Mouse (Mus musculus): ENCODE data around the gene Tbc1d22a. TPM values are rescaled to one million over a fixed set of nuclear protein-coding genes. Genes with fewer than 3 reads are reported as not detected.
"Not testable (repeated sequence)": the region's sequence is repeated elsewhere in the genome, so short reads cannot be mapped to it uniquely, and the experiment has no call there.

The Tbc1d22a gene
- polyA plus RNA-seq, 1 experiment: 39.8 TPM

DNA sequence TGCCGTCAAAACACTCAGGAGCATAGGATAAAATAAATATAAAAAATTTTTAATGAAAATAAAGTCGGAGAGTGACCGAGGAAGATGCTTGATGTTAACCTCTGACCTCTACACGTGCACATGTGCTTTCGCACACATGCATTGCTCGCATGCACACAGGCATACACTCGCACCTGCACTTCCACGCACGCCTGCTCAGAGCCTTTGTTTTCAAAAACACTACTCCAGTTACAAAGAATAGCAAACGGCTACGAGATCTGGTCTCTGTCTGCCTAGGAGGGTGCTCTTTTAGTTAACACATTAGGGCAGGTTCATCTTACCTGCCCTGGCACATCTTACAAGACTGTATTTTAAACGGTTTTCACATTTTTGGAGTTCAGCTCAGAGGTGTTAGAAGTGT is 42.9 kb upstream of the Tbc1d22a start:
- H3K4me3 ChIP-seq (ENCODE audit: insufficient read depth, low read length): no peak overlapping the region
- peaks cover 85% of the 10 kb centered on the region for H3K4me1 ChIP-seq (ENCODE audit: control insufficient read depth, insufficient read depth, low read length)
- no peak for TF ChIP-seq POLR2A (IDR thresholded peaks at IDR 0.05; ENCODE audit: borderline replicate concordance, low read depth, low read length)
- TF ChIP-seq CTCF (IDR thresholded peaks at IDR 0.05; ENCODE audit: low read depth, low read length): no peak
- peak overlapping the region; percentile 100 for H3K27ac ChIP-seq (ENCODE audit: insufficient read depth, low read depth, low read length)

DNA sequence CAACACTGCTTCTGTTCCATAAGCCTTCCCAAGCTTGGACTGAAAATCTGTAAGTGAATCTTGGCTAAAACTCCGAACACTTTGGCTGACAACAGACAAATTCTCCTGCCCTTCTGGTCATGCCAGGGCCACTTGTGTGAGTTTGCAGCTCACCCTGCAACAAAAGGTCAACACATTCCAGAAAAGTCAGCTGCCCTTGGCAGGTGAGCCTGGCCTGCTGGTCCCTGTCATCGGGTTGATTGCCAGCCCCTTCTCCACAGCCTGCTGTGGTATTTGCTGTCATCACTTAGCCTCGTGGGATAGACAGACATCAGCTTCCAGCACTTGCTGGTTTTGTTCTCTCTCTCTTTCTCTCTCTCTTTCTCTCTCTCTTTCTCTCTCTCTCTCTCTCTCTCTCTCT is 42.1 kb upstream of the Tbc1d22a start:
- TF ChIP-seq POLR2A (IDR thresholded peaks at IDR 0.05; ENCODE audit: borderline replicate concordance, low read depth, low read length): no peak
- no peak for TF ChIP-seq CTCF (IDR thresholded peaks at IDR 0.05; ENCODE audit: low read depth, low read length)
- Histone ChIP-seq H3K4me3 (ENCODE audit: insufficient read depth, low read length) (no peak overlapping the region), H3K27ac (ENCODE audit: insufficient read depth, low read depth, low read length) (peak overlapping the region; percentile 100), H3K4me1 (ENCODE audit: control insufficient read depth, insufficient read depth, low read length) (peaks cover 84% of the 10 kb centered on the region)

DNA sequence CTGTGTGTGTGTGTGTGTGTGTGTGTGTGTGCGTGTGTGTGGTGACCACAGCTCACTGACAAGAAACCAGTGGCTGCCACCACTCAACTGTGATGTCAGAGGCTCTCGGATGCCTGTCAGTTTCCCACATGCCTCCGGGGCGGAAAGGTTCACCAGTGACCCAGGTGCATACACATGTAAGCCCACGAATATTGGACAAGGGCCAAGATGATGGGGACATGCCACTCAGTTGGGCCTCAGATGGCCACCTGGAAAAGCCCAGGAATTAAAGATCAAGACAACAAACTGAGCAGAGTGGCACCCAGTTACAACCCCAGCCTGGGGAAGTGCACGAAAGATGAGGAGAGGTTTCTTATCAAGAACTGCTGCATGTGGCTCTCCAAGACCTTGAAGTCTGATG is 41.7 kb upstream of the Tbc1d22a start:
- H3K4me3 ChIP-seq (ENCODE audit: insufficient read depth, low read length): no peak overlapping the region
- H3K4me1 ChIP-seq (ENCODE audit: control insufficient read depth, insufficient read depth, low read length): peaks cover 80% of the 10 kb centered on the region
- TF ChIP-seq POLR2A (IDR thresholded peaks at IDR 0.05; ENCODE audit: borderline replicate concordance, low read depth, low read length) (no peak), CTCF (IDR thresholded peaks at IDR 0.05; ENCODE audit: low read depth, low read length) (no peak)
- peak overlapping the region; percentile 100; the same call in 1 of the 2 replicates for H3K27ac ChIP-seq (ENCODE audit: insufficient read depth, low read depth, low read length)

DNA sequence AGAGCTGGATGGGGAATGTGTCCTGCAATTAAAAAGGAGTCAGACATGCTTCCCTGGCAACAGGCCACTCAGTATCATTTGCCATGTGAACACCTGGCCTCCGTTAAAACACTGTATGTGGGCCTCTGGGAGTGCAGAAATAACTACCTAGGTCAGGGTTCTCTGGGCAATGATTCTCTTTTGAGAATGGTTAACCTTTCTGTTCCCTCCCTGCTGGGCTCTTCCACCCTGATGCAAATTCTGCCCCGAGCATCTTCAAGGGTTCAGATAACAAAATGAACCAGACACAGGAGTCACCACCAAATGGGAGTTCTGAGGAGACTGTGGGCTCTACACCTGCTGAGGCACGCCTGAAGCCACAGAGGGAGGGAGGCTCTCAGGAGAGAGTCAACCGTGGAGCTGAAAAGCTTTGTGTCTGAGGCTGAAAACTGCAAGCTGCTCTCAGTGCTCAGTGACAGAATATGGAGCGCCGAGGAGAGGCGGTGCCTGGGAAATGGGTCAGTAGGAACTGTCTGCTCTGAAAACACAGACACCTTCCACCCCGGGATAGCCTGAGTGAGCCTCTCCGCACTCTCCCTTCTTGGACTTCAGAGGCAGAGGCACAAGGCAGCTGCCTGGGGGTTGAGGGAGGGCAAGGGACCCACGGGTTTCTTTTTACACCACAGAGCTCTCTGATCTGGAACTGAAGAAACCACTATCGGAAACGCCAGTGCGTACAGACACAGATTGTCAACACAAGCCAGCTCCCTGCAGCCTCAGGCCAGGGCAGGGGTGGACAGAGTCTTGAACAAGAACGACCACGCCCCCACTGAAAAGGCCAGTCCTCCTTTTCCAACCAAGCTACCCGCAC is 40.9 kb upstream of the Tbc1d22a start:
- no peak for TF ChIP-seq CTCF (IDR thresholded peaks at IDR 0.05; ENCODE audit: low read depth, low read length)
- no peak for TF ChIP-seq POLR2A (IDR thresholded peaks at IDR 0.05; ENCODE audit: borderline replicate concordance, low read depth, low read length)
- Histone ChIP-seq H3K4me3 (ENCODE audit: insufficient read depth, low read length) (no peak overlapping the region), H3K4me1 (ENCODE audit: control insufficient read depth, insufficient read depth, low read length) (peaks cover 78% of the 10 kb centered on the region), H3K27ac (ENCODE audit: insufficient read depth, low read depth, low read length) (peak overlapping the region; percentile 100)

DNA sequence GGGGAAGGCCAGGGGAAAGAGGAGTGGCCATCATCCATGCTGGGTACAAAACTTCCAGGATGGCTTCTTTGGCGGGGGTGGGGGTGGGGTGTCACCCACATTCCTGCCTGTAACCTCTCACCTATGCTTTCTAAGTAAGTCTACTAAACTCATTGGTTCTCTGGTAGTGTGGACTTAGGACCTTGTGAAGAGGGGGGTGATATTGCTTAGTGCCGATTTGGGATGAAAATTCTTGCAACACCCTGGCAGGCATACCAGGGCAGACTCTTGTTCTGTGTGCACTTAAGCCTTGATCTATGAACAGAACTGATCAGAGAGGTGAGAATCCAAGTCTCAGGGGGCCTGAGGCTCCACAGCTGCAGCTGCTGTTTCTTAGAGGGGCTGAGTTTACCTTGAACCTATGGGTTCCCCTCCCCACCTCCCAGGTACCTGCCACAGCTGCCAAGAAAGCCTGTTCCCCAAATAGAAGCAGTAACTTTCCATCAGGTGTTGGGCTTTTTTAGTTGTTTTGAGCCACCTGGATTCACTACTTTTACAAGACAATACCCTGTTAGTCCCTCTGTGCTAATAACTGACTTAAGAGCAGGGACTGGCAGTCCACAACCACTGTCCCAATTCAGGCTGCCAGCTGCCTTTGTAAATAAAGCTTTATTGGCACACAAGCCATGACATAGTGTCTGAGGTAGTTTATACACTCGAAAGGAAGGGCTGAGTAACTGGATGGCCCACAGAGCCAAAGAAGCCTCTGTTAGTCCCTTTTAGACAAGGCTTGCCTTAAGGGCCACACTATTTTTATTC is 38.8 kb upstream of the Tbc1d22a start:
- no peak overlapping the region for H3K4me3 ChIP-seq (ENCODE audit: insufficient read depth, low read length)
- H3K4me1 ChIP-seq (ENCODE audit: control insufficient read depth, insufficient read depth, low read length): peaks cover 76% of the 10 kb centered on the region
- TF ChIP-seq POLR2A (IDR thresholded peaks at IDR 0.05; ENCODE audit: borderline replicate concordance, low read depth, low read length): no peak
- TF ChIP-seq CTCF (IDR thresholded peaks at IDR 0.05; ENCODE audit: low read depth, low read length): no peak
- H3K27ac ChIP-seq (ENCODE audit: insufficient read depth, low read depth, low read length): no peak overlapping the region

DNA sequence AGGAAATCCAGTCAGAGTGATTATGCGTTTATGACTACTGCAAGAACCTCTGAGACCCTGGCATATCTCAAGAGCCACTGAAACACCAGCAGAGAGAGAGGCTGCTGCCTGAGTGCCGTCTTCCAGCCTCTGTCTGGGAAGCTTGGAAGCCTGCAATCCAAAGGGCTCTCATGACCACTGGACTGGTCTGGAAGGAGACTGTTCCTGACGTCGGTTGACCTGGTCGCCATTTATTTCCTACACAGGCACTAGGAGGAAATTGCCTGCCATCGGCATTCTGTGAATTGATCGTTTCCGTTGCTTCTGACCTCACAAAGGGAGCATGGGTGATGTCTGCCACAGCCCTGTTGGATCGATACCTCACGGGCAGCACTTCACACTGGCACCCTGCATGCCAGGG is 38.1 kb upstream of the Tbc1d22a start:
- no peak for TF ChIP-seq CTCF (IDR thresholded peaks at IDR 0.05; ENCODE audit: low read depth, low read length)
- TF ChIP-seq POLR2A (IDR thresholded peaks at IDR 0.05; ENCODE audit: borderline replicate concordance, low read depth, low read length): no peak
- Histone ChIP-seq H3K4me3 (ENCODE audit: insufficient read depth, low read length) (no peak overlapping the region), H3K27ac (ENCODE audit: insufficient read depth, low read depth, low read length) (no peak overlapping the region), H3K4me1 (ENCODE audit: control insufficient read depth, insufficient read depth, low read length) (peaks cover 74% of the 10 kb centered on the region)

DNA sequence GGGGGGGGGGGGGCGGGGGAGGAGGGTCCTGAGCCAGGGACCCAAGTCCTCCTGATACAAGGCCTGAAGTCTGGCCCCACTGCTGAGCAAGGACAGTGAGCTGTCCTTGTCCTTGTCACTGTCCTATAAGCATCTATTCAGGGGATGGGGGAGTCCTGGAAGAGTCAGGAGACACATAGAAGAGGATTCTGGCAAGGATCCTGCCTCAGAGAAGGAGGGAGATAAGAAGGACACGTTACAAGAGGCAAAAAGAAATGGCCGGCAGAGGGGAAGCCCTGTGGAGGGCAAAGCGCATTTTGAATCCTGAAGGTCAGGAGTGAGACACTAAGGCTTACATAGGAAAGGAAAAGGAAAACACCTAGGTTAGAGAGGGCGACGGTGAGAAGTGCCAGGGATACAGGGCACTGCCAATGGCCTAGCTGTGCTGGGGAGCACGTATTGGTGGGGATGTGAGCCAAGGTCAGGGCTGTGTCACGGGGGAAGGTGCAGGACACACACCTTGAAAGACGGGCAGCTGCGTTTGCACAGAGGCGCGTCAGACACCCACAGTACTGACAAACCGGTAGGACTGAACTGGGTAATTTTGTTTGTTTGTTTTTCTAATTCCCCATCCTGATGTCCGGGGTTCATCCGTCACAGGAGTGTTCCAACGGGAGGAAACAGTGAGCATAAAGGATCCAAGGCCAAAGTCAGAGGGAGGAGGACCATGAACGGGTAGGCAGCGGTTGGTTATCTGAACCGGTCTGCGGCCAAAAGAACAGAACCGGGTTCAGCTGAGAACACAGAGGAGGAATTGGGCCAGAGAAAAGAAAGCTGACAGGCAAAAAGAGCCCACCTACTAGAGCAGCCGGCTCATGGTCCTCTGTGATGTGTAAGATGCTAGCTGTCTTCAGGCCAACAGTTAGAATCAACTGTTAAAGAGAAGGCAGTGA is 37.2 kb upstream of the Tbc1d22a start:
- Histone ChIP-seq H3K27ac (ENCODE audit: insufficient read depth, low read depth, low read length) (no peak overlapping the region), H3K4me3 (ENCODE audit: insufficient read depth, low read length) (no peak overlapping the region), H3K4me1 (ENCODE audit: control insufficient read depth, insufficient read depth, low read length) (peaks cover 73% of the 10 kb centered on the region)
- TF ChIP-seq CTCF (IDR thresholded peaks at IDR 0.05; ENCODE audit: low read depth, low read length) (no peak), POLR2A (IDR thresholded peaks at IDR 0.05; ENCODE audit: borderline replicate concordance, low read depth, low read length) (no peak)

DNA sequence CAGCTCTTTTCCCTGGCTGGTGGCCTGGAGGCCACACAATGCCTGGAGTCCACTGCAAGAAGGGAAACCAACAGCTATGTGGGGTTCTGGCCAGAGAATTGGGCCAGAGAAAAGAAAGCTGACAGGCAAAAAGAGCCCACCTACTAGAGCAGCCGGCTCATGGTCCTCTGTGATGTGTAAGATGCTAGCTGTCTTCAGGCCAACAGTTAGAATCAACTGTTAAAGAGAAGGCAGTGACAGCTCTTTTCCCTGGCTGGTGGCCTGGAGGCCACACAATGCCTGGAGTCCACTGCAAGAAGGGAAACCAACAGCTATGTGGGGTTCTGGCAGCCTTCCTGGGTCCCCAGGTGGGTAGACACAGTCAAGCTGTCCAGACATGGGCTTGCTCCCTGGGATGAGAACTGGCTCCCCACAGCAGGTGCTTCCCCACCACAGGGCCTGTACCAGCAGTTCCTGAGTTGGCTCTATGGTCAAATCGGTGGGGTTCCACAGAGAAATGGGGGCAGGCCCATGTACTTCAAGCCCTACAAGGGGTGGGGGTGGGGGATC is 36.5 kb upstream of the Tbc1d22a start:
- H3K27ac ChIP-seq (ENCODE audit: insufficient read depth, low read depth, low read length); H3K4me3 ChIP-seq (ENCODE audit: insufficient read depth, low read length): not testable (repeated sequence)
- peaks cover 67% of the 10 kb centered on the region for H3K4me1 ChIP-seq (ENCODE audit: control insufficient read depth, insufficient read depth, low read length)

DNA sequence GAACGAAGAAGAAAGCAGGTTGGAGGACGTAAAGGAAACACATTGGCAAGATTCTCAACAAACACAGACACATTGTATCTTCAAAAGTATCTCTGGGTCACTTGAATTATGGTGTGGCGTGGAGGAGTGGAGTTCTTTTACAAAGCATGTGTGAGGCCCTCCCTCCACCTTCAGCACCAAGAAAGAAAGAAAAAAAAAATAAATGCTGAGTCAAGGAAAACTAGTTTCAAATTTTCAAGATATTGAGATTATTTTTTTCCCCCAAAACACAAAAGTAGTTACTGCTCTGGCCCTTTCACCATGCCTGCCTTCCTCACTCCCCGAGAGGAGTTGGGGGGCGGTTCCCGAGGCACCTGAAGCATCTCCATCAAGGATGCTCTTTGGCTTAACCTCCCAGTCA is 35.7 kb upstream of the Tbc1d22a start:
- TF ChIP-seq CTCF (IDR thresholded peaks at IDR 0.05; ENCODE audit: low read depth, low read length): no peak
- no peak for TF ChIP-seq POLR2A (IDR thresholded peaks at IDR 0.05; ENCODE audit: borderline replicate concordance, low read depth, low read length)
- Histone ChIP-seq H3K4me1 (ENCODE audit: control insufficient read depth, insufficient read depth, low read length) (peaks cover 64% of the 10 kb centered on the region), H3K27ac (ENCODE audit: insufficient read depth, low read depth, low read length) (no peak overlapping the region), H3K4me3 (ENCODE audit: insufficient read depth, low read length) (no peak overlapping the region)

Data from bone marrow macrophage, adult 2 months (primary cell).